Mouse (Mus musculus): ENCODE results near the gene Dnaja3. TPM values are rescaled to one million over a fixed set of nuclear protein-coding genes. Genes with fewer than 3 reads are reported as not detected.

The Dnaja3 gene
- polyA plus RNA-seq, 1 experiment from 2014 or later: 92.5 TPM

DNA sequence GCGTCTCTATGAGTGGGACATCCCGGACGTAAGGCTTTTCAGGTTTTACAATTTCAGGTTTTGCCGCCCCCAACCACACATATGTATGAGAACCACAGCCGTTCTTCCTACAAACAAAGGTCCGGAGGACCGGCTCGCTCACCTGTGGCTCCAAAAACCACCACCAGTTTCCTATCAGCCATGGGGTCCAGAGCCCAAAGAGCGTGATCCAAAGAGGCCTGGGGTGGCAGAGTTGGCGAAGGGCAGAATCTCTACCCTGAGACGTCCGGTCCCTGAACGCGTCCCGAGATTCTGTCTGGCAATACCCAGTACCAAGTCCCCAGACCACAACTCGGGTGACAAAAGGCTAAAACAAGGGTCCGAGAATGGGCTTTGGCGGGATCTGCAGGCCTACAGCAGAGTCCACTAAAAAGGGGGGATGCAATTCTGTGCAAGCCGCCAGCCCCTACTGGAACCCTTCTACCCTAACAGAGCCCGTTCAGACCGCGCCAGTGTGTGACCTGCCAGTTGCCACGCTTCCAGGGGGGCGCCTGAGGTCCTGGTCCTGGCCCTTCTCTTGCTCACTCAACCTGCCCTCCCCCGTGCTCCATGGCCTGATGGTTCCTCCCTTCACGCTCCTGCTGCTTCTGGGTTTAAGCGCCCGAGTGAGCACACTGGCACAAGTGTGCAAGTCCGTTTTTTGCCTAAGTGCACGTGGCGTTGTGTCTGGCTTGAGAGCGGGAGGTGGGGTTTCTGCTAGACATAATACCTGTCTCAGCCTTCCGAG, 79.1 kb downstream of the Dnaja3 start, which contains the start of gene Nmral1:
Gene Nmral1, minus strand, starts transcription at position 604 of the 766 bp plus-strand sequence.
- Histone ChIP-seq H3K9ac (ENCODE audit: low read depth, low read length) (peak within 1 kb of the TSS; percentile 76), H3K4me3 (ENCODE audit: low read length) (peak within 1 kb of the TSS; percentile 65), H3K27ac (ENCODE audit: low read length) (peak within 1 kb of the TSS; percentile 34; the same call in 1 of the 2 replicates), H3K27me3 (replicated peaks; ENCODE audit: control insufficient read depth, insufficient read depth, low read length) (no peaks in the 10 kb centered on the region), H3K4me2 (ENCODE audit: low read depth, low read length) (peak within 1 kb of the TSS; percentile 68), H3K36me3 (ENCODE audit: control insufficient read depth, insufficient read depth, low read length) (no peaks in the 10 kb centered on the region), H3K9me3 (ENCODE audit: control insufficient read depth, low read length) (no peaks in the 10 kb centered on the region), H3K4me1 (ENCODE audit: control insufficient read depth, insufficient read depth, low read length) (no peaks in the 10 kb centered on the region)
- 10% methylated on average over 33 of the region's 33 CpGs for WGBS
- peak; percentile 94 for ATAC-seq

DNA sequence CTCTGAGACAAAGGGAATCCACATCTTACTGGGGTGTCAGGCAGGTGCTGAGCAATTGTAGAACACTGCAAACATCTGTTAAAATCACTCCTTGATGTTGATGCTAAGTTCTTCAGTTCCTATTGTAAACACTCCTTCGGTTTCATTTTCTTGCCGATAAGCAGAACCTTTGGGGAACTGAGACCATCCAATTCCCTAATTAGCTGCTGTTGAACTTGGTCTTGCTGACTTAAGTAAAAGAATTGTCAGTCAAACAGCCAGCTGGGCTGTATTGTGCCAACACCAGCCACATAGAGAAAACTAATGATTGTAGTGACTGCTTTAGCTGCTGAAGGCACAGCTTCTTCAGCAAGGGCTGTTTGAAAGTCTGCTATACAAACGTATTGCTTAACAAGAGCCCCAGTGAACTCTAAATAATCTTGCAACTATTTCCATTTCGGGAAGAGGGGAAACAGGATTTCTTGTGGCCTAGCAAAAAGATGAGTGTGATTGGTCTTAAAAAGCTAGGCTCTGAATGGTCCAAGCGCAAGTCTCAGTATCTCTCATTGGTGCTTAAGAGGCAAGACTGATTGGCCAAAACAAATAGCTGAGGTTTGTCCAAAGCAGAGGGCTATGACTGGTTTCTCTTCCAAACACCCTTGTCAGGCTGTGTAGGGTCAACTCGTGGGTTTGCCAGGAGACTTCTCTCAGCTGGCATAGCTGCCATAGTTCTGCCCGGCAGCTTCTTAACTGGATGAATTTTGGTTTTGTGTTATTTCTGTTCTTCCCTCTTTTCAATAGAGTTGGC, 82.5 kb downstream of the Dnaja3 start:
- no peak overlapping the region; the same call in 1 of the 2 replicates for H3K27ac ChIP-seq (ENCODE audit: low read length)
- H3K9ac ChIP-seq (ENCODE audit: low read depth, low read length): no peak overlapping the region
- no peaks in the 10 kb centered on the region for H3K36me3 ChIP-seq (ENCODE audit: control insufficient read depth, insufficient read depth, low read length)
- no peak overlapping the region for H3K4me2 ChIP-seq (ENCODE audit: low read depth, low read length)
- no peaks in the 10 kb centered on the region for H3K9me3 ChIP-seq (ENCODE audit: control insufficient read depth, low read length)
- H3K4me3 ChIP-seq (ENCODE audit: low read length): no peak overlapping the region
- WGBS: 66% methylated on average over 7 of the region's 7 CpGs
- H3K27me3 ChIP-seq (replicated peaks; ENCODE audit: control insufficient read depth, insufficient read depth, low read length): no peaks in the 10 kb centered on the region
- no peak for ATAC-seq
- H3K4me1 ChIP-seq (ENCODE audit: control insufficient read depth, insufficient read depth, low read length): no peaks in the 10 kb centered on the region

DNA sequence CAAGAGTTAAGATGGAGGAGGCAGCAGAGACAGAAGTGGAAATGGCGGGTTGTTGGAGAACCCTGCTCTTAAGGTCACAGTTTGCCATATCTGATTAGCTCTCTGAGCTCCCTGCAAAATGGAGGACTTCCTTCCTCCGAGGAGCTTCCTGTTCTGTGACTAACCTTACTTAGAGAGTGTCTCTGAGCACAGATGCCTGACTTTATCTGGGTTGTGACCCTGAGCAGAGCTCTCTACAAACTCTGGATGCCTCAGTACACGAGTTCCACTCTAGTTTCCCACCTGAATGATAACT, 83.1 kb downstream of the Dnaja3 start:
- no peak overlapping the region; the same call in 1 of the 2 replicates for H3K27ac ChIP-seq (ENCODE audit: low read length)
- H3K9ac ChIP-seq (ENCODE audit: low read depth, low read length): no peak overlapping the region
- no peaks in the 10 kb centered on the region for H3K27me3 ChIP-seq (replicated peaks; ENCODE audit: control insufficient read depth, insufficient read depth, low read length)
- WGBS: 69% methylated on average over 3 of the region's 3 CpGs
- no peaks in the 10 kb centered on the region for H3K9me3 ChIP-seq (ENCODE audit: control insufficient read depth, low read length)
- H3K4me2 ChIP-seq (ENCODE audit: low read depth, low read length): no peak overlapping the region
- H3K36me3 ChIP-seq (ENCODE audit: control insufficient read depth, insufficient read depth, low read length): no peaks in the 10 kb centered on the region
- peaks cover 4% of the 10 kb centered on the region; the same call in 1 of the 2 replicates for H3K4me1 ChIP-seq (ENCODE audit: control insufficient read depth, insufficient read depth, low read length)
- no peak overlapping the region for H3K4me3 ChIP-seq (ENCODE audit: low read length)
- no peak for ATAC-seq

DNA sequence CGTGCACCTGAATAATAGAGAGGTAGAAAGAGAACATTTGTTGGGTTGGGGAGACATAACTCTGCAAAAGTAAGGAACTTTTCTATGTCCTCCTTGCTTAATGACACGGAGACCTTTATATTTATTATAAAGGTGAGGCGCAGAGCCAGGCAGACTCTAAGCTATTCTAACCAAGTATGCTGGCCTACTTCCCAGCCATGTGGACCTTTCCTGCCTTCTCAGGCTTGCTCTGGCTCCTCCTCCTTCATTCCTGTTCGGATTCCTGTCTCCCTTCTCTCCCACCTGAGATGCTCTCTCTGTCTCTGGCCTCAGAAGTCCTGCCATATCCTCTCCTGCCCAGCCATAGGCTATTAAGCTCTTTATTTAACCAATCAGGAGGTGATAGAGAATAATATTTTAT, 85.5 kb downstream of the Dnaja3 start:
- 74% methylated on average over 4 of the region's 4 CpGs for WGBS
- no peak overlapping the region for H3K9ac ChIP-seq (ENCODE audit: low read depth, low read length)
- H3K4me1 ChIP-seq (ENCODE audit: control insufficient read depth, insufficient read depth, low read length): peaks cover 4% of the 10 kb centered on the region; the same call in 1 of the 2 replicates
- H3K27ac ChIP-seq (ENCODE audit: low read length): no peak overlapping the region
- H3K4me3 ChIP-seq (ENCODE audit: low read length): no peak overlapping the region
- no peaks in the 10 kb centered on the region for H3K36me3 ChIP-seq (ENCODE audit: control insufficient read depth, insufficient read depth, low read length)
- ATAC-seq: no peak
- no peaks in the 10 kb centered on the region for H3K27me3 ChIP-seq (replicated peaks; ENCODE audit: control insufficient read depth, insufficient read depth, low read length)
- no peaks in the 10 kb centered on the region for H3K9me3 ChIP-seq (ENCODE audit: control insufficient read depth, low read length)
- no peak overlapping the region for H3K4me2 ChIP-seq (ENCODE audit: low read depth, low read length)

DNA sequence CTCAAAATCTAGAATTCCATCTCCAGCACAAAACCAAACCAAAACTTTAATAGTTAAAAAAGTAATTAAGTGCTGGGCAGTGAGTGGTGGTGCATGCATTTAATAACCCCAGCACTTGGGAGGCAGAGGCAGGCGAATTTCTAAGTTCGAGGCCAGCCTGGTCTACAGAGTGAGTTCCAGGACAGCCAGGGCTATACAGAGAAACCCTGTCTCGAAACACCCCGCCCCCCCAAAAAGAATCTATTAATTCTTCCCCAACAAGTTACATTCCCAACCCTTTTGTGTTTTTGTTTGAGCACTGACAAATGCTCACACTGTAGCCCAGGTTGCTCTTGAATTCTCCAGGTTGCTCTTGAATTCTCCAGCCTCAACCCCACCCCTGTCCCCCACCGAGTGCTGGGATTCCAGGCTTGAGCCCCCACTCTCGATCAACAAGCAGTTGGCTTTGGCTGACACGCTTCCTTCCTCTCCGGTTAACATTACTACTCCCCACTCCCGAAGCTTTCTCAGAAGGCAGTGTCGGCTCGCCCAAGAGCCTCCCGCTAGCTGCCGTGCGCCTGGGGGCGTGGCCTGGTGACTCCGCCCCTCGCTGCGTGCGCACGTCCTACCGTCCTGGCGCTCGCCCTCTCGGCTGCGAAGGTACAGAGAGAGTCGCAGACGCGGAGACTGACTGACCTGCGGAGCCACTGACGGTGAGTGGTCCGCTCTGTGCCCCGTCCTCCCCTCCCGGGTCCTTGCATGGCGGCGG, 86.2 kb downstream of the Dnaja3 start, which contains the start of gene Hmox2:
Gene Hmox2, plus strand, starts transcription at position 582 of the 748 bp plus-strand sequence.
- peak within 1 kb of the TSS; percentile 90 for H3K27ac ChIP-seq (ENCODE audit: low read length)
- 5% methylated on average over 35 of the region's 35 CpGs for WGBS
- no peaks in the 10 kb centered on the region for H3K27me3 ChIP-seq (replicated peaks; ENCODE audit: control insufficient read depth, insufficient read depth, low read length)
- H3K9me3 ChIP-seq (ENCODE audit: control insufficient read depth, low read length): no peaks in the 10 kb centered on the region
- H3K36me3 ChIP-seq (ENCODE audit: control insufficient read depth, insufficient read depth, low read length): no peaks in the 10 kb centered on the region
- H3K4me1 ChIP-seq (ENCODE audit: control insufficient read depth, insufficient read depth, low read length): peaks cover 4% of the 10 kb centered on the region; the same call in 1 of the 2 replicates
- peak within 1 kb of the TSS; percentile 92 for H3K4me3 ChIP-seq (ENCODE audit: low read length)
- H3K4me2 ChIP-seq (ENCODE audit: low read depth, low read length): peak within 1 kb of the TSS; percentile 82
- ATAC-seq: peak; percentile 98
- H3K9ac ChIP-seq (ENCODE audit: low read depth, low read length): peak within 1 kb of the TSS; percentile 92

DNA sequence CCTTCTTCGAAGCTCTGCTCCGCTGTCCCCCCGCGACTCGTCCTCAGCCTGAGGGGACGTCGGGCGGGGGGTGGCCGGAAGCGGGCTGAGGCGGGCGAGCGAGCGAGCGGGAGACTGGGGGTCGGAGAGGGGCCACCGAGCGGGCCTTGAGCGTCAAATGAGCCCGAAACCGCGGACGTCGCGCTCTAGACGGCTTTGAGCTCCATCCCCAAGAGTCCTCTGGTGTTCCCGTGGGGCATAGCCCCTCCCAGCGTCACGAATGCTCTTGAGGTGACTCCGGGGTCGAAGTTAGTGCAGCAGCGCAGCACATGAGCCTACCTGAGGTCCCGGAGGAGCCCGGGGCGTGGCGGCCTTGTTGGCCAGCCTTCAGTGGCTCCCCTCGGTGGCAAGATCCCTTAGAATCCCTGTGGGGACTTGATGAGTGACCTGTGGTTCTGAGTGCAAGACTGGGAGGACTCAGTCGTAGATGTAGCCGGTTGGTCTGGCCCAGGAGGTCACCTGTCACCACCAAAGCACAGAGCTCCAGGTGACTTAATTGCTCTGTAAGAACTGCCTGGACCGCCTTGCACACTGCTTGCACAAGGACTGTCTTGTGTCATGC, 86.8 kb downstream of the Dnaja3 start:
- no peaks in the 10 kb centered on the region for H3K9me3 ChIP-seq (ENCODE audit: control insufficient read depth, low read length)
- H3K9ac ChIP-seq (ENCODE audit: low read depth, low read length): peak overlapping the region; percentile 92
- peak overlapping the region; percentile 70 for H3K4me2 ChIP-seq (ENCODE audit: low read depth, low read length)
- H3K4me3 ChIP-seq (ENCODE audit: low read length): peak overlapping the region; percentile 92
- no peaks in the 10 kb centered on the region for H3K36me3 ChIP-seq (ENCODE audit: control insufficient read depth, insufficient read depth, low read length)
- peak; percentile 88 for ATAC-seq
- no peaks in the 10 kb centered on the region for H3K27me3 ChIP-seq (replicated peaks; ENCODE audit: control insufficient read depth, insufficient read depth, low read length)
- peak overlapping the region; percentile 90 for H3K27ac ChIP-seq (ENCODE audit: low read length)
- WGBS: 1% methylated on average over 40 of the region's 40 CpGs
- H3K4me1 ChIP-seq (ENCODE audit: control insufficient read depth, insufficient read depth, low read length): peaks cover 4% of the 10 kb centered on the region; the same call in 1 of the 2 replicates

DNA sequence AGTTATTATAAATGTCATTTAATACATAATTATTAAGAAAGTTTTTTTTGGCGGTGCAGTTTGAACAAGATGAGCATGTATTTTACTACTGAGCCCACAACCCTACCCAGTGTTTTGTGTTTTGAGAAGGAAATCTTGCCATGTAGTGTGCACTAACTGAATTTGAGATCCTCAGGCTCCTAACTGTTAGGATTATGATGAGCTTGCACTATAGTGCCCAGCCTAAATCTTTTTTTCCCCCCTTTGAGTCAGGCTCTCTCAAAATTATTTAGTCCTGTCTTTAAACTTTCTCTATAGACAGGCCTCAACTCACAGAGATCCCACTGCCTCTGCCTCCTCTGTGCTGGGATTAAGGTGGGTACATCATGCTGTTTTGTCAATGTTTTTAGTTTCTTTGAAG, 87.7 kb downstream of the Dnaja3 start:
- Histone ChIP-seq H3K36me3 (ENCODE audit: control insufficient read depth, insufficient read depth, low read length) (no peaks in the 10 kb centered on the region), H3K4me2 (ENCODE audit: low read depth, low read length) (peak overlapping the region; percentile 70), H3K9me3 (ENCODE audit: control insufficient read depth, low read length) (no peaks in the 10 kb centered on the region), H3K4me1 (ENCODE audit: control insufficient read depth, insufficient read depth, low read length) (peaks cover 4% of the 10 kb centered on the region; the same call in 1 of the 2 replicates), H3K27ac (ENCODE audit: low read length) (no peak overlapping the region), H3K4me3 (ENCODE audit: low read length) (no peak overlapping the region), H3K9ac (ENCODE audit: low read depth, low read length) (0 out of 2 replicates have a peak overlapping the region, but pooled peaks have one; percentile 12), H3K27me3 (replicated peaks; ENCODE audit: control insufficient read depth, insufficient read depth, low read length) (no peaks in the 10 kb centered on the region)
- no peak for ATAC-seq
- WGBS: 91% methylated on average over 1 of the region's 1 CpGs

DNA sequence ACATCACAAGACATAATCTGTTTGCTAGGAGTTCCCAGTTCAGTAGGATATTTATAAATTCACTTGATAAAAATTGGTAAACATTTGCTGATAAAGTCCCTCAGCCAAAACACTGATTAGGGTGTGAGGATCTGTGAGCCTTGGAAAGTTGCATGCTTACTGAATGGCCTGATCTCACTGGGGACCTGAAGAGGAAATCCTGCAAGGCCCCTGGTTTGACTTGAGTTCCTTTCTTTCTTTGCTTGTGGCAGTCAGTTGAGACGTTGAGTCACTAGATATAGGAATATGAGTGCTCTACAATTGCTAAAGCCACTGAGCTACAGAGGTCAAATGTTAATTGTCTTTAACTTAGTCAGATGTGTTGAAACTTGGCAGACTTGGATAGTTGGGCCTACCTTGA, 88.2 kb downstream of the Dnaja3 start:
- ATAC-seq: no peak
- 42% methylated on average over 1 of the region's 1 CpGs for WGBS
- Histone ChIP-seq H3K27me3 (replicated peaks; ENCODE audit: control insufficient read depth, insufficient read depth, low read length) (no peaks in the 10 kb centered on the region), H3K27ac (ENCODE audit: low read length) (no peak overlapping the region), H3K4me3 (ENCODE audit: low read length) (no peak overlapping the region), H3K9ac (ENCODE audit: low read depth, low read length) (no peak overlapping the region), H3K9me3 (ENCODE audit: control insufficient read depth, low read length) (no peaks in the 10 kb centered on the region), H3K4me2 (ENCODE audit: low read depth, low read length) (no peak overlapping the region), H3K36me3 (ENCODE audit: control insufficient read depth, insufficient read depth, low read length) (no peaks in the 10 kb centered on the region), H3K4me1 (ENCODE audit: control insufficient read depth, insufficient read depth, low read length) (peaks cover 4% of the 10 kb centered on the region; the same call in 1 of the 2 replicates)

Data from intestine, embryonic 16.5 days (tissue).